Mouse (Mus musculus): Measurements from ENCODE around the gene Dnajb14.
A peak's percentile ranks its signal among the peaks of the same experiment; 100 is the strongest.
"Not testable (repeated sequence)": the region's sequence is repeated elsewhere in the genome, so short reads cannot be mapped to it uniquely, and the experiment has no call there.

Gene Dnajb14

GRCm38 (mm10) chr3:137917694-137918171, 50.3 kb downstream of the Dnajb14 start:
- DNase-seq (ENCODE audit: low read depth, low spot score) = no peak

DNA sequence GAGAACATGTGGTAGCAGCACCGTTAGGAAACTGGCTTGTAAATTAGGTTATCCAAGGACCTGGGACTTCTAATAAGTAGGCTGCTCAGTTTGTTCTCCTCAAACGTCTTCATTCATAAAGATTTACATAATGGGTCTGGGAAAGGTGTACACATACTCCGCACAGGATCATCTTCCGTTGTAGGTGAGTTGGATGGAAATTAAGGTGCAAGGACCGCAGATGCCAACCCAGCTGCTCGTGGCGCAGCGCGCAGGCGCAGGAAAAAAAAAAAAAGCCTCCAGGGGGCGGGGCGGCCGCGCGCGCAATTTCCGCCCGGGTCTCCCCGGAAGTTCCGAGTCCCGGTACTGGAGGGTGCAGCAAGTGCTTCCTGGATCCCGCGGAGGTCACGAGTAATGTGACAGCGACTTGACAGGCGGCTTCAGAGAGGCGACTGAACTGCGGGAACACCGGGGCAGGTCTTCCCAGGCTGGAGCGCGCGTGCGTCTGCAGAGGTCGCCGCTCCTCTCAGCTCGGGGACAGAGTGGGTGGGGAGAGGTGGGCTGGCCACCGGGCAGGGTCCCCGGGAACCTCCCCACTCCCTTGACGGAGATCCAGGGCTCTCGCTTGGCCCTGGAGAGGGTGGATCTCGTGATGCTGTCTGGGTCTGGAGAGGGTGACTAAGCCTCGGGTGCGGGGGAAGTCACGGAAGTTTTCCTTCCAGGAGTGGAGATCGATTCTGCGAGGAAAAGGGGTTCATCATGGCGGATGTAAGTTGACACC, 50.9 kb downstream of the Dnajb14 start, which contains the start of gene Lamtor3:
TSS of gene Lamtor3 (plus strand) at position 335 of the 760 bp plus-strand sequence.
- DNase-seq (ENCODE audit: low read depth, low spot score) = peak; percentile 87

GRCm38 (mm10) chr3:137918932-137919311, 51.4 kb downstream of the Dnajb14 start:
- peak; percentile 83 for DNase-seq (ENCODE audit: low read depth, low spot score)

DNA sequence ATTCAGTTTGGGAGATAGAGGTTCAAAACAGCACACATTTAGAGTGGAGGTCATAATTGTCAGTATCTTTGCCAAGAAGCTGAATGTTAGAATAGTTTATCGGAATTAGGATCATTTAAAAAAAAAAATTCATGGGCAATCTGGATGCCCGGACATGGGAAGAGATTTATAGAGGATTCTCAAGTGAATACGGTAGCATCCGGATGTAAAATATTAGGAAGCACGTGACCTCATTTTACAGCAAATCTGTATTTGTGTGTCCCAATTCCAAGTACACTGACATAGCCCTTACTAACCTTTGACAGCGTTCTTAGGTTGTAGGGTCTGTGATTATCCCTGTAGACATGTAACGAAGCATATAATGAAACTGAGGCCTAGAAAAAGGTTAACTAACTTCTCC, 51.9 kb downstream of the Dnajb14 start:
- no peak for DNase-seq (ENCODE audit: low read depth, low spot score)

DNA sequence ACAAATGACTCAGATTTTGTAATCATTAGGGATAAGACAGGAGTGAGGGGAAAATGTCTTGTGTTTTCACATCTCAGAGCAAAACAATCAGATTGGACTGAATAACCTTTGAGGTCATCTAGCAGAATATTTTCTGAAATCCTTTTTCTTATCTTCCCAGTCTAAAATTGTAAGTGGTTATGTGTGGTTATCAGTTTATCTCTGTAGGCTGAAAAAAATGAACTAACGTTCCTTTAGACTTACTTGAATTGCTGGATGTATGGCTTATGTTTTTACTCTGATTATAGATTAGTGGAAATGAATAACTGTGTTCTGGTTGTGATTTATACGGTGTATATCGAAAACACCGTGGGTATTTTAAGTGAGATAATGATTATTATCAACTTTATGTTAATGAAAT, 53.1 kb downstream of the Dnajb14 start:
- DNase-seq (ENCODE audit: low read depth, low spot score) = no peak

GRCm38 (mm10) chr3:137927010-137927409, 59.5 kb downstream of the Dnajb14 start:
- DNase-seq (ENCODE audit: low read depth, low spot score) = no peak

- peak; percentile 45 for DNase-seq (ENCODE audit: low read depth, low spot score)
These were observed 62.5 kb downstream of the Dnajb14 start for GRCm38 (mm10) chr3:137929940-137930339.

DNA sequence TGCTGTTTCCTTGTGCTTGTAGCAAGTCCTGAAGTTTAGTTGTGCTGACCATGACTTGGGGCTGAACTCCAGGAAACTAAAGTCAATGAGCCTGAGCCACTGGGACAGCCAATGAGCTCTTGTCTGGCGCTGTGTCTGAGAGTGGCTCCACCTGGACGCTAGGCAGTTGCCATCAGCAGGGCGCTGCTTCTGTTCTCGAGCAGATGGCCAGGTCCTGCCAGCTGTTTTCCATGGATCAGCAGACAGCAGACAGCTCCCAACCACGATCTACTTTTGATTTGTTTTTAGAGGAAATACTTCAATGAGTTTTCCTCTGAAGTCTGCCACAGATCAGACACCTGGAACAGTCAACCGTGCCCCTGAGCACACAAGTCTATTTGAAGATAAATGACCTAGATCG, 65.3 kb downstream of the Dnajb14 start:
- DNase-seq (ENCODE audit: low read depth, low spot score) = no peak

- no peak for DNase-seq (ENCODE audit: low read depth, low spot score)
These were observed 66.5 kb downstream of the Dnajb14 start for GRCm38 (mm10) chr3:137933986-137934385.

GRCm38 (mm10) chr3:137935570-137936525, 68.4 kb downstream of the Dnajb14 start:
- DNase-seq (ENCODE audit: low read depth, low spot score) = no peak

DNA sequence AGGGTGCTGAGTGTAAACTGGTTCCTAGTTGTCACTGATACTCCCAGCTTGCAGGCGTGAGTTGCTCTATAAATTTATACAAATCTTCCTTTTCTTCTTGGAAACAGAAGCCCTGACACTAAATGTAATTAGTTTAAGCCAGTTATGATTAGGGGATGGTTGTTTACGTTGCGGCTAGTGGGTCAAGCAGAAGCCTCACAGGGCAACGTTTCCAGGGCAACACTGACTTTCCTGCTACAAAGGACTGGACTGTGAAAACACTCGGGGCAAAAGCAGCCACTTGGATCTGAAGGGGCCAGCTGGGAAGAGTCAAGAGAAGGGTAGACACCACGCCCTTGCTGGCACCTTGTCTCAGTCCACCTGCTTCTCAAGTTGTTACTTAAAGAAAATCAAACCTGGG, 69.1 kb downstream of the Dnajb14 start:
- no peak for DNase-seq (ENCODE audit: low read depth, low spot score)

DNA sequence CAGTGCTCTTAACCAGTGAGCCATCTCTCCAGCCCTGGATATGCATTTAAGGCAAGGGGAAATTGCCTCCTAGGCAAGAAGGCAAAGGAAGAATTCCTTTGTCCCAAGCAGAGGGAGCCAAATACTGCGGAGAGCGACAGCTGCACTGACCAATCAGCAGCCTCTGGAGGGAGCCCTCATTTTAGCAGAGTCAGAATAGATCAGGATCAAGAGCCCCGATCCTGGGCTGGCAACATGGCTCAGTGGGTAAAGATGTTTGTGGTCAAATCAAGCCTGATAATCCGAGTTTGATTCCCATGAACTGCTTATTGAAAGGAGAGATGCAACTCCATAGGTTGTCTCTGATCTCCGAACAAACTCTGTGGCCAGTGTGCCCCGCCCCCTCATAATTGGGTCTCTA, 71.1 kb downstream of the Dnajb14 start:
- DNase-seq (ENCODE audit: low read depth, low spot score) = peak; percentile 93

GRCm38 (mm10) chr3:137940757-137941156, 73.3 kb downstream of the Dnajb14 start:
- DNase-seq (ENCODE audit: low read depth, low spot score) = no peak

- DNase-seq (ENCODE audit: low read depth, low spot score) = no peak
These were observed 74.1 kb downstream of the Dnajb14 start for GRCm38 (mm10) chr3:137941555-137941954.

DNA sequence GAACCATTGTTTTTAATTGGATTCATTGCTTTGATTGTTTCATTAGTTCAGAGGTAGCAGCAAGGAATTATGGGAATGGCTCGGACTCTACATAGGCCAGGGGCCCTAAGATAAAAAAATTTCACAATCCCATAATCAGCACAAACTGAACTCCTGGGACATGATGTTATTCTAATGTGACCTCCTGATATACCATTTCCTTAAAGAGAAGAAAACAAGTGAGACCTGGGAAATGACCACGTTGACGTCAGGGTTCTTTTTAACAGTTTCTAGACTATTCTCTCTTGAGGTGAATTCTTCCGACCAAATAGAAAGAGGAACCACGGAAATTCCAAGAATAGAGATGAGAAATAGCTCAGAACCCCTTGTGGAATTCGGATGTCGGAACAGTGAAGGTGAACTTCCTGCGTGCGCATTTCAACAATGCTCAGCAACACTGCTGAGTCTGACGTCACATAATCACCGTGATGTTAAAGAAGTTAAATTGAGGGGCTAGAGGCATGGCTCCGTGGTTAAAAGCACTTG, 74.7 kb downstream of the Dnajb14 start:
- no peak for DNase-seq (ENCODE audit: low read depth, low spot score)

- DNase-seq (ENCODE audit: low read depth, low spot score) = no peak
These were observed 76.3 kb downstream of the Dnajb14 start for GRCm38 (mm10) chr3:137943737-137944154.

DNA sequence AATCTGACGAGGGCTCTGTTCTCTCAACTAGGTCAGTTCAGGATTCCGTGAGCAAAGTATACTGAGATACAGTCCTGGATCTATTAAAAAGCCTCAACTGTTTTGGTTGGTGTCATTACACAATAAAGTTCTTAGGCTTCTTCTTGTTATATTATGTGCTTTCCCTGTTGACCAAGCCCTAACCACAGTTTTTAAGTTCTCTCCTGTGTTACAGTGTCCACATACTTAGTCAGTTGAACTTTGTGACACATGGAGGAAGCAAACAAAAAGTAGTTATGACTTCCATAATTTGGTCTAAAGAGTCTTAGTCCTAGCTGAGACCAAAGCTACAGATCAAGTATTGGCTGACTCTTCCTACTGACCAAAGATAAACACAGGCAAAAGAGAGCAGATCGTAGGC, 79.4 kb downstream of the Dnajb14 start:
- no peak for DNase-seq (ENCODE audit: low read depth, low spot score)

DNA sequence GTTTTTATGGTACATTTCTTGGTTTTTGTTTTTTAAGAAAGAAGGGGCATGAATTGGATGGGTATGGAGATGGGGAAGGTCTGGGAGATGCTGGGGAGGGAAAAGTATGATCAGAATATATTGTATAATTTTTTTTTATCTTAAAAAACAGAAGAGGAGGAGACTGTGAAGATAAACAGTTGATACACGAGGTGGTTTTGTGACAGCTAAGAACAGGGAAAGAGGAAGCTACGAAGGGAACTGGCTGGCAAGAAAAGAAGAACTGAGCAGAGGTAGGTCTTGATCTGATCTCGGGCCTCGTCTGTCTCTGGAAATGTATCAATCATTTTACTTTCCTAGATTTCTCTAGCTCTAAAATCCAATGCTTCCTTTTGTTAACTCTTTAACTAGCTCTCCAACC, 80.0 kb downstream of the Dnajb14 start:
- DNase-seq (ENCODE audit: low read depth, low spot score) = no peak

- DNase-seq (ENCODE audit: low read depth, low spot score) = no peak
These were observed 82.9 kb downstream of the Dnajb14 start for GRCm38 (mm10) chr3:137950191-137950885.

- DNase-seq (ENCODE audit: low read depth, low spot score) = not testable (repeated sequence)
These were observed 83.8 kb downstream of the Dnajb14 start for GRCm38 (mm10) chr3:137951302-137951701.

- DNase-seq (ENCODE audit: low read depth, low spot score) = no peak
These were observed 84.3 kb downstream of the Dnajb14 start for GRCm38 (mm10) chr3:137951819-137952218.
